Mouse (Mus musculus): Measurements from ENCODE around the gene I0C0044D17Rik.

Gene I0C0044D17Rik

GRCm38 (mm10) chr4:98777464-98777863 lies 46.2 kb downstream of the I0C0044D17Rik start:
- DNase-seq (ENCODE audit: low spot score in 2 of 2) = no peak

GRCm38 (mm10) chr4:98776721-98777427 lies 46.8 kb downstream of the I0C0044D17Rik start:
- DNase-seq (ENCODE audit: low spot score in 2 of 2) = no peak

- DNase-seq (ENCODE audit: low spot score in 2 of 2) = no peak
These were observed 49.9 kb downstream of the I0C0044D17Rik start for GRCm38 (mm10) chr4:98773785-98774184.

Measured in left cerebral cortex, adult 9 months (tissue).